Comparison of ENCODE assay signal across 16 mouse cellular contexts in genomic region chr12:28686199-28686879, GRCm38 (mm10). TPM values are rescaled to one million over a fixed set of nuclear protein-coding genes. Genes with fewer than 3 reads are reported as not detected.
DNase-seq lines count a peak whose midpoint lies in the region; ATAC-seq and TF ChIP-seq lines count a peak whose summit lies in the region.
"Had no signal": no experiment of that assay in that cellular context is flagged by ENCODE, and none has a peak within 500 bp of the region (broad histone marks: within the 10 kb centered on the region; RNA-seq: fewer than 3 reads in every experiment).

No protein-coding gene starts in this region.

- WGBS in hindbrain, embryonic 11.5 days, result 51% methylated on average over 8 of the region's 8 CpGs
- 74% methylated on average over 8 of the region's 8 CpGs for WGBS in liver, embryonic 11.5 days
- WGBS in neural tube, embryonic 15.5 days, result 43% methylated on average over 8 of the region's 8 CpGs

- H3K4me1 ChIP-seq in hindbrain, embryonic 11.5 days (replicated peaks; ENCODE audit: control insufficient read depth, insufficient read depth, low read length), result 0 out of 2 replicates have a peak, but pooled peaks cover 2% of the 10 kb centered on the region
- H3K4me1 ChIP-seq in liver, embryonic 11.5 days (replicated peaks; ENCODE audit: control insufficient read depth, insufficient read depth, low read length), result peaks cover 4% of the 10 kb centered on the region; the same call in 1 of the 2 replicates
- H3K4me1 ChIP-seq in neural tube, embryonic 15.5 days, result peaks cover 11% of the 10 kb centered on the region; the same call in 1 of the 2 replicates
- H3K4me1 ChIP-seq: forebrain, embryonic 13.5 days; heart, embryonic 10.5 days; lung, embryonic 15.5 days had no signal

- H3K9ac ChIP-seq in hindbrain, embryonic 11.5 days (ENCODE audit: low read depth, low read length), result no peak overlapping the region
- peak overlapping the region; percentile 12; the same call in 1 of the 2 replicates for H3K9ac ChIP-seq in liver, embryonic 11.5 days (ENCODE audit: low read depth, low read length)
- H3K9ac ChIP-seq in neural tube, embryonic 15.5 days (replicated peaks), result no peak overlapping the region
- H3K9ac ChIP-seq: forebrain, embryonic 13.5 days; lung, embryonic 15.5 days had no signal

- TF ChIP-seq CTCF in left cerebral cortex, adult 2 months (IDR thresholded peaks at IDR 0.05), result no peak

- peak; percentile 56 for ATAC-seq in hindbrain, embryonic 11.5 days (ENCODE audit: low FRiP score)
- ATAC-seq in liver, embryonic 11.5 days (replicated peaks; ENCODE audit: low FRiP score), result peak; percentile 35
- 0 out of 2 replicates have a peak, but pooled peaks have one; percentile 18 for ATAC-seq in neural tube, embryonic 15.5 days (ENCODE audit: low FRiP score)
- ATAC-seq: forebrain, embryonic 13.5 days had no signal

- intact Hi-C loops in left cerebral cortex, adult 2 months (cut with DNase I), result no loop called here
- intact Hi-C loops in left cerebral cortex, postnatal 10 days (cut with DNase I), result no loop called here
- intact Hi-C loops in left cerebral cortex, postnatal 36 days (cut with DNase I), result no loop called here

- H3K27me3 ChIP-seq in hindbrain, embryonic 11.5 days (ENCODE audit: control insufficient read depth, insufficient read depth, low read length), result no peaks in the 10 kb centered on the region
- H3K27me3 ChIP-seq in liver, embryonic 11.5 days (replicated peaks; ENCODE audit: control insufficient read depth, insufficient read depth, low read length), result no peaks in the 10 kb centered on the region
- H3K27me3 ChIP-seq in neural tube, embryonic 15.5 days (replicated peaks), result no peaks in the 10 kb centered on the region
- H3K27me3 ChIP-seq: forebrain, embryonic 13.5 days; lung, embryonic 15.5 days had no signal

- H3K9me3 ChIP-seq in hindbrain, embryonic 11.5 days (ENCODE audit: control insufficient read depth, low read length), result no peaks in the 10 kb centered on the region
- H3K9me3 ChIP-seq in liver, embryonic 11.5 days (ENCODE audit: control insufficient read depth, low read length), result no peaks in the 10 kb centered on the region
- no peaks in the 10 kb centered on the region for H3K9me3 ChIP-seq in neural tube, embryonic 15.5 days (replicated peaks)
- H3K9me3 ChIP-seq: forebrain, embryonic 13.5 days; G1E; heart, embryonic 10.5 days; lung, embryonic 15.5 days had no signal

- H3K36me3 ChIP-seq in hindbrain, embryonic 11.5 days (ENCODE audit: control insufficient read depth, insufficient read depth, low read length), result no peaks in the 10 kb centered on the region
- peaks cover 10% of the 10 kb centered on the region for H3K36me3 ChIP-seq in liver, embryonic 11.5 days (ENCODE audit: control insufficient read depth, insufficient read depth, low read length)
- peaks cover 26% of the 10 kb centered on the region; the same call in 1 of the 2 replicates for H3K36me3 ChIP-seq in neural tube, embryonic 15.5 days

- H3K27ac ChIP-seq in left cerebral cortex, adult 2 months, result peak overlapping the region; percentile 40; the same call in 1 of the 2 replicates
- no peak overlapping the region for H3K27ac ChIP-seq in hindbrain, embryonic 11.5 days (ENCODE audit: low read depth, low read length)
- peak overlapping the region; percentile 53 for H3K27ac ChIP-seq in liver, embryonic 11.5 days (ENCODE audit: low read depth, low read length)
- H3K27ac ChIP-seq in neural tube, embryonic 15.5 days (replicated peaks), result peak overlapping the region; percentile 51
- H3K27ac ChIP-seq: forebrain, embryonic 13.5 days; gastrocnemius, adult 2 months; heart, embryonic 10.5 days; lung, embryonic 15.5 days had no signal

- no peak for DNase-seq in left cerebral cortex, adult 2 months (ENCODE audit: extremely low spot score in 1 of 2, low spot score in 2 of 2)
- DNase-seq in left cerebral cortex, postnatal 10 days (ENCODE audit: extremely low spot score in 1 of 2, low spot score in 2 of 2), result no peak
- no peak for DNase-seq in hindbrain, embryonic 11.5 days (ENCODE audit: low spot score)
- DNase-seq in liver, embryonic 11.5 days (ENCODE audit: low spot score), result no peak
- no peak for DNase-seq in left cerebral cortex, postnatal 36 days (ENCODE audit: low spot score in 2 of 2)
- DNase-seq in heart, adult 11 months, result no peak
- DNase-seq: adrenal gland, postnatal 14 days; cerebellum, postnatal 36 days; gastrocnemius, adult 2 months; kidney, adult 9 months; thymus, postnatal 25 days had no signal

- H3K4me3 ChIP-seq in left cerebral cortex, adult 2 months, result no peak overlapping the region
- no peak overlapping the region for H3K4me3 ChIP-seq in hindbrain, embryonic 11.5 days (ENCODE audit: low read depth, low read length)
- H3K4me3 ChIP-seq in liver, embryonic 11.5 days (ENCODE audit: low read depth, low read length), result no peak overlapping the region
- no peak overlapping the region for H3K4me3 ChIP-seq in neural tube, embryonic 15.5 days (replicated peaks)
- H3K4me3 ChIP-seq: forebrain, embryonic 13.5 days; gastrocnemius, adult 2 months; heart, embryonic 10.5 days; lung, embryonic 15.5 days had no signal

- no peak overlapping the region for H3K4me2 ChIP-seq in hindbrain, embryonic 11.5 days (replicated peaks; ENCODE audit: low read depth, low read length)
- H3K4me2 ChIP-seq in liver, embryonic 11.5 days, result no peak overlapping the region
- H3K4me2 ChIP-seq in neural tube, embryonic 15.5 days, result no peak overlapping the region
- H3K4me2 ChIP-seq: forebrain, embryonic 13.5 days; lung, embryonic 15.5 days had no signal

RNA-seq across cellular contexts. Expression of gene Adi1, which starts 11.3 kb away (rescaled TPM):
- total RNA-seq in left cerebral cortex, adult 2 months (2021), result 10 to 100 TPM; 32.2 to 33.0 TPM
- 10 to 100 TPM; 11.9 to 15.9 TPM for total RNA-seq in left cerebral cortex, postnatal 10 days (2021)
- polyA plus RNA-seq in hindbrain, embryonic 11.5 days (2014; fragmentation: Nextera tagmentation; extraction: Ambion mirVana), result 51.5 and 53.5 TPM in 2 replicates
- polyA plus RNA-seq in liver, embryonic 11.5 days (2014; fragmentation: Nextera tagmentation; extraction: Ambion mirVana), result 80.0 and 91.4 TPM in 2 replicates
- polyA plus RNA-seq in neural tube, embryonic 15.5 days (2015; fragmentation: Nextera tagmentation; extraction: Ambion mirVana), result 27.0 and 42.0 TPM in 2 replicates
- total RNA-seq in left cerebral cortex, postnatal 36 days (2021), result 10 to 100 TPM; 32.0 to 36.8 TPM

RNA-seq across cellular contexts. Expression of gene Rnaseh1, which starts 36.9 kb away (rescaled TPM):
- total RNA-seq in left cerebral cortex, adult 2 months (2021), result 10 to 100 TPM; 13.4 to 13.6 TPM
- 10 to 100 TPM; 10.9 to 12.6 TPM for total RNA-seq in left cerebral cortex, postnatal 10 days (2021)
- polyA plus RNA-seq in hindbrain, embryonic 11.5 days (2014; fragmentation: Nextera tagmentation; extraction: Ambion mirVana), result 25.4 and 27.7 TPM in 2 replicates
- polyA plus RNA-seq in liver, embryonic 11.5 days (2014; fragmentation: Nextera tagmentation; extraction: Ambion mirVana), result 28.7 and 30.8 TPM in 2 replicates
- 21.0 and 25.1 TPM in 2 replicates for polyA plus RNA-seq in neural tube, embryonic 15.5 days (2015; fragmentation: Nextera tagmentation; extraction: Ambion mirVana)
- 10 to 100 TPM; 13.4 to 15.2 TPM for total RNA-seq in left cerebral cortex, postnatal 36 days (2021)

RNA-seq across cellular contexts. Expression of gene Rps7, which starts 50.6 kb away (rescaled TPM):
- total RNA-seq in left cerebral cortex, adult 2 months (2021), result 100 to 1,000 TPM; 246 to 270 TPM
- 100 to 1,000 TPM; 325 to 344 TPM for total RNA-seq in left cerebral cortex, postnatal 10 days (2021)
- polyA plus RNA-seq in hindbrain, embryonic 11.5 days (2014; fragmentation: Nextera tagmentation; extraction: Ambion mirVana), result 766 and 780 TPM in 2 replicates
- 1,023 and 1,028 TPM in 2 replicates for polyA plus RNA-seq in liver, embryonic 11.5 days (2014; fragmentation: Nextera tagmentation; extraction: Ambion mirVana)
- 417 and 491 TPM in 2 replicates for polyA plus RNA-seq in neural tube, embryonic 15.5 days (2015; fragmentation: Nextera tagmentation; extraction: Ambion mirVana)
- 100 to 1,000 TPM; 261 to 290 TPM for total RNA-seq in left cerebral cortex, postnatal 36 days (2021)
